Mouse (Mus musculus) cortical plate, adult 2 months (tissue): ENCODE results near the gene Misp.

Experiments used
- CTCF ChIP-seq: fragments of 200-500 bp; IDR thresholded peaks from 2 replicates; pipeline ENCODE4 v1.5.1; 2011; ENCODE audit warnings: mild to moderate bottlenecking, control low read depth, low read length; ENCODE audit not compliant: insufficient read depth; ENCODE audit errors: extremely low read depth
- POLR2A ChIP-seq: fragments of 200-500 bp; IDR thresholded peaks from 2 replicates; pipeline ENCODE4 v1.6.1; 2011; ENCODE audit warnings: mild to moderate bottlenecking, low read length, control low read depth; ENCODE audit not compliant: insufficient read depth; ENCODE audit errors: extremely low read depth

- TF ChIP-seq POLR2A (no peak), CTCF (no peak)
Measured at GRCm38 (mm10) chr10:79801837-79802236, 19.0 kb upstream of the Misp start.
